Mouse (Mus musculus): ENCODE results near the gene Dll1.

Gene Dll1

GRCm38 (mm10) chr17:15376494-15377181 lies at the start of gene Dll1:
Gene Dll1 (minus strand): TSS chr17:15376872.
- no peak for DNase-seq

- no peak for DNase-seq
Observed at GRCm38 (mm10) chr17:15425931-15426330, 49.3 kb upstream of the Dll1 start.

- DNase-seq: peak; percentile 55
Observed at GRCm38 (mm10) chr17:15423080-15423765, 46.6 kb upstream of the Dll1 start.

- no peak for DNase-seq
Observed at GRCm38 (mm10) chr17:15422666-15423065, 46.0 kb upstream of the Dll1 start.

GRCm38 (mm10) chr17:15421446-15421845 lies 44.8 kb upstream of the Dll1 start:
- DNase-seq: no peak

- DNase-seq: no peak
Observed at GRCm38 (mm10) chr17:15420021-15420603, 43.4 kb upstream of the Dll1 start.

- no peak for DNase-seq
Observed at GRCm38 (mm10) chr17:15419534-15419933, 42.9 kb upstream of the Dll1 start.

- no peak for DNase-seq
Observed at GRCm38 (mm10) chr17:15416596-15417215, 40.0 kb upstream of the Dll1 start.

- no peak for DNase-seq
Observed at GRCm38 (mm10) chr17:15410861-15411260, 34.2 kb upstream of the Dll1 start.

GRCm38 (mm10) chr17:15409261-15409660 lies 32.6 kb upstream of the Dll1 start:
- no peak for DNase-seq

- no peak for DNase-seq
Observed at GRCm38 (mm10) chr17:15406576-15406975, 29.9 kb upstream of the Dll1 start.

- DNase-seq: no peak
Observed at GRCm38 (mm10) chr17:15401716-15402115, 25.0 kb upstream of the Dll1 start.

- DNase-seq: peak; percentile 95
Observed at GRCm38 (mm10) chr17:15395997-15396675, 19.5 kb upstream of the Dll1 start, which contains the start of gene Fam120b. Gene Fam120b (plus strand): TSS chr17:15396202.

- peak; percentile 27 for DNase-seq
Observed at GRCm38 (mm10) chr17:15389356-15389755, 12.7 kb upstream of the Dll1 start.

- DNase-seq: no peak
Observed at GRCm38 (mm10) chr17:15388892-15389291, 12.2 kb upstream of the Dll1 start.

- no peak for DNase-seq
Observed at GRCm38 (mm10) chr17:15383360-15383759, 6.7 kb upstream of the Dll1 start.

- DNase-seq: no peak
Observed at GRCm38 (mm10) chr17:15381869-15382660, 5.4 kb upstream of the Dll1 start.

GRCm38 (mm10) chr17:15381092-15381860 lies 4.6 kb upstream of the Dll1 start:
- no peak for DNase-seq

GRCm38 (mm10) chr17:15380641-15381051 lies 4.0 kb upstream of the Dll1 start:
- peak; percentile 67 for DNase-seq

- DNase-seq: no peak
Observed at GRCm38 (mm10) chr17:15379741-15380526, 3.3 kb upstream of the Dll1 start.
